Mouse (Mus musculus): Measurements from ENCODE around the gene Gm17409. TPM values are rescaled to one million over a fixed set of nuclear protein-coding genes. Genes with fewer than 3 reads are reported as not detected.

Gm17409 gene
- total and polyA plus RNA-seq, 3 experiments, result not detected

- Histone ChIP-seq H3K36me3 (ENCODE audit: control insufficient read depth in 1 of 2, insufficient read depth in 2 of 2, low read length in 2 of 2) (no peaks in the 10 kb centered on the region), H3K9ac (ENCODE audit: control insufficient read depth, low read depth, low read length, poor library complexity, severe bottlenecking) (no peak overlapping the region), H3K9me3 (replicated peaks; ENCODE audit: insufficient read depth, low read length) (no peaks in the 10 kb centered on the region), H3K79me2 (ENCODE audit: control insufficient read depth, insufficient read depth, low read length, poor library complexity) (no peaks in the 10 kb centered on the region), H3K4me3 (ENCODE audit: control insufficient read depth in 1 of 2, insufficient read depth in 1 of 2, low read depth in 2 of 2, low read length in 2 of 2) (no peak overlapping the region), H3K27me3 (ENCODE audit: control insufficient read depth in 1 of 2, insufficient read depth in 2 of 2, low read length in 2 of 2) (no peaks in the 10 kb centered on the region), H3K27ac (ENCODE audit: control insufficient read depth, low read depth, low read length) (no peak overlapping the region), H3K4me1 (ENCODE audit: control insufficient read depth in 1 of 2, insufficient read depth in 2 of 2, low read length in 2 of 2) (no peaks in the 10 kb centered on the region)
- no peak for TF ChIP-seq MYC (IDR thresholded peaks at IDR 0.05; ENCODE audit: low read depth, low read length)
- no peak for TF ChIP-seq USF1 (IDR thresholded peaks at IDR 0.05; ENCODE audit: low read depth, low read length)
- TF ChIP-seq ZNF384 (IDR thresholded peaks at IDR 0.05; ENCODE audit: low read depth, low read length), result no peak
- no peak for TF ChIP-seq POLR2AphosphoS2 (IDR thresholded peaks at IDR 0.05; ENCODE audit: low read length)
- no peak for TF ChIP-seq KAT2A (conservative IDR thresholded peaks at IDR 0.05; ENCODE audit: low read depth, low read length)
- TF ChIP-seq SIN3A (IDR thresholded peaks at IDR 0.05; ENCODE audit: low read length), result no peak
- TF ChIP-seq RCOR1 (IDR thresholded peaks at IDR 0.05; ENCODE audit: low read depth, low read length), result no peak
- TF ChIP-seq CHD1 (IDR thresholded peaks at IDR 0.05; ENCODE audit: low read depth, low read length), result no peak
- no peak for TF ChIP-seq GABPA (IDR thresholded peaks at IDR 0.05; ENCODE audit: low read depth, low read length)
- no peak for TF ChIP-seq CHD2 (IDR thresholded peaks at IDR 0.05; ENCODE audit: low read length)
- TF ChIP-seq EP300 (IDR thresholded peaks at IDR 0.05; ENCODE audit: low read depth in 1 of 2, low read length in 2 of 2), result no peak
- no peak for TF ChIP-seq E2F4 (IDR thresholded peaks at IDR 0.05; ENCODE audit: borderline replicate concordance, low read depth, low read length)
- no peak for DNase-seq (ENCODE audit: low read depth, low spot score)
These were observed 15.8 kb downstream of the Gm17409 start for GRCm38 (mm10) chr2:58485683-58486082.

- H3K4me1 ChIP-seq (ENCODE audit: control insufficient read depth in 1 of 2, insufficient read depth in 2 of 2, low read length in 2 of 2), result no peaks in the 10 kb centered on the region
- no peak overlapping the region for H3K27ac ChIP-seq (ENCODE audit: control insufficient read depth, low read depth, low read length)
- H3K36me3 ChIP-seq (ENCODE audit: control insufficient read depth in 1 of 2, insufficient read depth in 2 of 2, low read length in 2 of 2), result no peaks in the 10 kb centered on the region
- H3K27me3 ChIP-seq (ENCODE audit: control insufficient read depth in 1 of 2, insufficient read depth in 2 of 2, low read length in 2 of 2), result no peaks in the 10 kb centered on the region
- no peak overlapping the region for H3K9ac ChIP-seq (ENCODE audit: control insufficient read depth, low read depth, low read length, poor library complexity, severe bottlenecking)
- TF ChIP-seq HCFC1 (IDR thresholded peaks at IDR 0.05; ENCODE audit: low read depth, low read length) (no peak), RCOR1 (IDR thresholded peaks at IDR 0.05; ENCODE audit: low read depth, low read length) (no peak), ZC3H11A (IDR thresholded peaks at IDR 0.05; ENCODE audit: low read depth, low read length) (no peak)
- no peak for DNase-seq (ENCODE audit: low read depth, low spot score)
- H3K9me3 ChIP-seq (replicated peaks; ENCODE audit: insufficient read depth, low read length), result no peaks in the 10 kb centered on the region
- no peaks in the 10 kb centered on the region for H3K79me2 ChIP-seq (ENCODE audit: control insufficient read depth, insufficient read depth, low read length, poor library complexity)
- H3K4me3 ChIP-seq (ENCODE audit: control insufficient read depth in 1 of 2, insufficient read depth in 1 of 2, low read depth in 2 of 2, low read length in 2 of 2), result no peak overlapping the region
These were observed 16.7 kb downstream of the Gm17409 start for GRCm38 (mm10) chr2:58486441-58487278.

- Histone ChIP-seq H3K79me2 (ENCODE audit: control insufficient read depth, insufficient read depth, low read length, poor library complexity) (no peaks in the 10 kb centered on the region), H3K36me3 (ENCODE audit: control insufficient read depth in 1 of 2, insufficient read depth in 2 of 2, low read length in 2 of 2) (no peaks in the 10 kb centered on the region), H3K27me3 (ENCODE audit: control insufficient read depth in 1 of 2, insufficient read depth in 2 of 2, low read length in 2 of 2) (no peaks in the 10 kb centered on the region), H3K4me1 (ENCODE audit: control insufficient read depth in 1 of 2, insufficient read depth in 2 of 2, low read length in 2 of 2) (no peaks in the 10 kb centered on the region), H3K4me3 (ENCODE audit: control insufficient read depth in 1 of 2, insufficient read depth in 1 of 2, low read depth in 2 of 2, low read length in 2 of 2) (no peak overlapping the region), H3K9me3 (replicated peaks; ENCODE audit: insufficient read depth, low read length) (no peaks in the 10 kb centered on the region), H3K27ac (ENCODE audit: control insufficient read depth, low read depth, low read length) (no peak overlapping the region), H3K9ac (ENCODE audit: control insufficient read depth, low read depth, low read length, poor library complexity, severe bottlenecking) (no peak overlapping the region)
- TF ChIP-seq RAD21 (IDR thresholded peaks at IDR 0.05; ENCODE audit: low read depth, low read length), result no peak
- TF ChIP-seq POLR2A (IDR thresholded peaks at IDR 0.05; ENCODE audit: control insufficient read depth in 1 of 2, insufficient read depth in 1 of 2, low read depth in 1 of 2, low read length in 2 of 2, poor library complexity in 1 of 2), result no peak
- TF ChIP-seq NELFE (IDR thresholded peaks at IDR 0.05; ENCODE audit: low read depth, low read length), result no peak
- no peak for TF ChIP-seq CHD2 (IDR thresholded peaks at IDR 0.05; ENCODE audit: low read length)
- no peak for TF ChIP-seq TBP (IDR thresholded peaks at IDR 0.05; ENCODE audit: low read depth, low read length)
- no peak for TF ChIP-seq ZKSCAN1 (IDR thresholded peaks at IDR 0.05; ENCODE audit: low read depth, low read length)
- TF ChIP-seq BHLHE40 (IDR thresholded peaks at IDR 0.05; ENCODE audit: borderline replicate concordance, low read depth, low read length), result no peak
- TF ChIP-seq ELF1 (IDR thresholded peaks at IDR 0.05; ENCODE audit: low read depth, low read length), result no peak
- no peak for TF ChIP-seq MAFK (IDR thresholded peaks at IDR 0.05; ENCODE audit: borderline replicate concordance, low read depth, low read length)
- no peak for TF ChIP-seq SMC3 (IDR thresholded peaks at IDR 0.05; ENCODE audit: low read depth, low read length)
- TF ChIP-seq TCF12 (IDR thresholded peaks at IDR 0.05; ENCODE audit: low read depth, low read length), result no peak
- DNase-seq (ENCODE audit: low read depth, low spot score), result no peak
These were observed 17.3 kb downstream of the Gm17409 start for GRCm38 (mm10) chr2:58487279-58487560.
